Mouse (Mus musculus) megakaryocyte, embryonic 14.5 days (primary cell): ENCODE data around the gene Bmp7. TPM values are rescaled to one million over a fixed set of nuclear protein-coding genes. Genes with fewer than 3 reads are reported as not detected.

Source experiments
- H3K27me3 ChIP-seq: replicated peaks from 2 replicates; pipeline ENCODE3; 2012; ENCODE audit warnings: inconsistent platforms
- H3K36me3 ChIP-seq: replicated peaks from 2 replicates; pipeline ENCODE3; 2012; ENCODE audit warnings: low read length, inconsistent platforms, mixed read lengths
- H3K4me1 ChIP-seq: 2 replicates; pipeline ENCODE4 v1.6.1; 2012; ENCODE audit warnings: inconsistent platforms
- H3K4me3 ChIP-seq: replicated peaks from 2 replicates; pipeline ENCODE3; 2012; ENCODE audit warnings: moderate library complexity, mild to moderate bottlenecking, inconsistent platforms
- H3K9me3 ChIP-seq: 2 replicates; pipeline ENCODE4 v1.6.1; 2012; ENCODE audit warnings: inconsistent platforms
- FLI1 ChIP-seq: IDR thresholded peaks from 2 replicates; pipeline ENCODE4 v1.6.1; 2012; ENCODE audit warnings: low read length, inconsistent platforms, mixed read lengths
- GATA1 ChIP-seq: IDR thresholded peaks from 3 replicates; pipeline ENCODE4 v1.6.1; 2012; ENCODE audit warnings: mixed read lengths, low read length, inconsistent platforms, borderline replicate concordance
- polyA plus RNA-seq: library from polyadenylated mRNA; stranded (reverse); fragments of >175 nt; gene quantifications from 2 replicates; pipeline ENCODE4 v1.2.3, GENCODE M21; 2012; ENCODE audit warnings: low replicate concordance; ENCODE audit not compliant: insufficient read depth

Bmp7 gene
- polyA plus RNA-seq, 1 experiment = not detected

- H3K4me1 ChIP-seq = peaks cover 5% of the 10 kb centered on the region; the same call in 1 of the 2 replicates
- H3K9me3 ChIP-seq = no peaks in the 10 kb centered on the region
- peaks cover 54% of the 10 kb centered on the region for H3K27me3 ChIP-seq
- no peak overlapping the region for H3K4me3 ChIP-seq
- TF ChIP-seq FLI1 = no peak
- TF ChIP-seq GATA1 = no peak
- no peaks in the 10 kb centered on the region for H3K36me3 ChIP-seq
Observed at GRCm38 (mm10) chr2:172825785-172826145, 114.4 kb downstream of the Bmp7 start.

DNA sequence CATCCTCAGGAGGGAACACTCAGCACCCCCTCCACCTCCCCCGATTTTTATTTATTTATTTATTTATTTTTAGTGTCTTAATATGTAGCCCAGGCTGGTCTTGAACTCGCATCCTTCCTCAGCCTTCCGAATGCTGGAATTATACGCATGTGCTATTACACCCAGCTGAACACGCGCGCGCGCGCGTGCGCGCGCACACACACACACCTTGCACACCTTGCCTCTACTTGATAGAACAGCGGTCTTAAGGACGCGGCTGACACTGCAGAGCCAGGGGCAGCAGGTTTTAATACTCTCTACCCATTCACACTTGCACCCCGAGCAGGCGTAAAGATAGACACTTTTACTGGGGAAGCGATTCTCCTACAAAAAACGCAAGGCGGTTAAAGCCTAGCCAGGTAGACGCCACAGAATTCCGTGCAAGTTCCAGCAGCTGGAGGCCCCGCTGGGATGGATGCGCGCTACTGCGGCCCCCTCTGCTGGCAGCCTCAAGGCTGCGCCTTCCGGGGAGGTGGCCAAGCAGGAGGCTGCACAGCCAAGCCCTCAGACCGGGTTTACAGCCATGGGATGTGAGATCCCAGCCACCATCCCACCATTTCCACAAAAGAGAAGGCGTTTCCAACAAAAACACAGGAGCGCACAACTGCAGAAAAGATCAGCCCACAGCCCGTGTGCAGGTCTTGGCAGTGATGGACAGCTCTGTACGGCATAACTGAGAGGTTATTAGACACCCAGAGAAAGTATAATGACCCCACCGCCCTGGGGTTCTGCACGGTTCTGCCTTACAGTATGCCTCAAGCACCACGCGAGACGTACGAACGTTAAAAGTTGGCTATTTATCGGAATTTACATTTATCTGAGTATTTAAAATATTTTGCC, 115.0 kb downstream of the Bmp7 start:
- H3K36me3 ChIP-seq = no peaks in the 10 kb centered on the region
- H3K27me3 ChIP-seq = peaks cover 56% of the 10 kb centered on the region
- H3K4me1 ChIP-seq = peaks cover 5% of the 10 kb centered on the region; the same call in 1 of the 2 replicates
- no peaks in the 10 kb centered on the region for H3K9me3 ChIP-seq
- no peak for TF ChIP-seq GATA1
- no peak for TF ChIP-seq FLI1
- peak overlapping the region; percentile 44 for H3K4me3 ChIP-seq

GRCm38 (mm10) chr2:172818631-172819230, 121.4 kb downstream of the Bmp7 start:
- no peaks in the 10 kb centered on the region for H3K36me3 ChIP-seq
- H3K4me1 ChIP-seq = no peaks in the 10 kb centered on the region
- peaks cover 33% of the 10 kb centered on the region for H3K9me3 ChIP-seq
- H3K4me3 ChIP-seq = no peak overlapping the region
- peaks cover 18% of the 10 kb centered on the region for H3K27me3 ChIP-seq
- TF ChIP-seq FLI1 = no peak
- no peak for TF ChIP-seq GATA1

Other genes with a start within 250 kb of the Bmp7 start
- not detected in 2 replicates for gene Spo11, start 37.4 kb upstream of the Bmp7 start, polyA plus RNA-seq
- 26.3 and 89.2 TPM in 2 replicates for gene Rae1, start 59.8 kb upstream of the Bmp7 start, polyA plus RNA-seq
- gene Rbm38, start 80.2 kb upstream of the Bmp7 start, polyA plus RNA-seq = 1,149 and 2,622 TPM in 2 replicates
- not detected in 2 replicates for gene Ctcfl, start 179.2 kb upstream of the Bmp7 start, polyA plus RNA-seq
- not detected in 2 replicates for gene Pck1, start 212.7 kb upstream of the Bmp7 start, polyA plus RNA-seq